Mouse (Mus musculus) hindbrain, embryonic 13.5 days (tissue): ENCODE data around the gene Il18. TPM values are rescaled to one million over a fixed set of nuclear protein-coding genes. Genes with fewer than 3 reads are reported as not detected.
A peak's percentile ranks its signal among the peaks of the same experiment; 100 is the strongest.

ENCODE experiments used
- ATAC-seq: fragments of 200-750 bp; cut with Nextera tagmentation; 2 replicates; pipeline ENCODE4 v1.8.0; 2017; ENCODE audit warnings: moderate TSS enrichment; ENCODE audit not compliant: low FRiP score
- H3K27ac ChIP-seq: fragments of 300-500 bp; sonication (generic); 2 replicates; pipeline ENCODE4 v1.5.1; 2015; ENCODE audit warnings: inconsistent platforms, mild to moderate bottlenecking, moderate library complexity
- H3K27me3 ChIP-seq: fragments of 300-500 bp; sonication (generic); 2 replicates; pipeline ENCODE4 v1.6.1; 2015; ENCODE audit warnings: mild to moderate bottlenecking, inconsistent platforms
- H3K36me3 ChIP-seq: fragments of 300-500 bp; sonication (generic); 2 replicates; pipeline ENCODE4 v1.6.1; 2015; ENCODE audit warnings: mild to moderate bottlenecking, inconsistent platforms
- H3K4me1 ChIP-seq: fragments of 300-500 bp; sonication (generic); replicated peaks from 2 replicates; pipeline ENCODE4 v1.6.1; 2015; ENCODE audit warnings: inconsistent platforms
- H3K4me2 ChIP-seq: fragments of 300-500 bp; sonication (generic); 2 replicates; pipeline ENCODE4 v1.6.1; 2015; ENCODE audit warnings: inconsistent platforms, mild to moderate bottlenecking, moderate library complexity
- H3K4me3 ChIP-seq: fragments of 300-500 bp; sonication (generic); 2 replicates; pipeline ENCODE4 v1.5.1; 2015; ENCODE audit warnings: mild to moderate bottlenecking, inconsistent platforms
- H3K9ac ChIP-seq: fragments of 300-500 bp; sonication (generic); 2 replicates; pipeline ENCODE4 v1.6.1; 2015; ENCODE audit warnings: mild to moderate bottlenecking, inconsistent platforms
- H3K9me3 ChIP-seq: fragments of 300-500 bp; sonication (generic); 2 replicates; pipeline ENCODE4 v1.6.1; 2016; ENCODE audit warnings: inconsistent platforms
- WGBS: fragments of 180-500 bp; shearing (Covaris S2); methylation state at CpG from one replicate; pipeline ENCODE4 v1.1.7; 2015; 5-methylcytosine and 5-hydroxymethylcytosine counted together
- polyA plus RNA-seq: library from polyadenylated mRNA; unstranded; fragments of >200 nt; fragmentation: Nextera tagmentation; extraction: Ambion mirVana; gene quantifications from 2 replicates; pipeline ENCODE4 v1.2.1, GENCODE M21; 2015

Gene Il18
- polyA plus RNA-seq, 1 experiment from 2014 or later: 17.9 TPM

DNA sequence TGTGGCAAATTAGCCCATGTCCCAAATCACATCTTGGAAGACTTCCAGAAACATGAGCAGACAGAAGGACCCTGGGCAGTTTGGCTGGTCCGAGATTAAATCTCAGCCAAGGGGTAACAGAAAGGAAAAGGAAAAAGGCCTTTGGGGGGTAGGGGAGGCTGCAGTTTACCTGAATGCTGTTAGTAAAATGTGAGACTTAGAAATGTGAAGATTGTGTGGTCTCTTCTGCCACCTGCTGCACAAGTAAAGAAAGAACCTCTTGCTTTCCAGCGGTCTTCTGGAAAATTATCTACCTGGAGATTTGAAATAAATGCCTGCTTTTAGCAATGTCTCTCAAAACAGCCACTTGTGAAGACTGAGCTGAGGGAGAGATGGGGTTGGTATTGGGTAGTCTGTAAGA, 23.7 kb upstream of the Il18 start:
- no peaks in the 10 kb centered on the region for H3K27me3 ChIP-seq
- H3K27ac ChIP-seq: peak overlapping the region; percentile 30; the same call in 1 of the 2 replicates
- ATAC-seq: no peak
- H3K36me3 ChIP-seq: no peaks in the 10 kb centered on the region
- no peaks in the 10 kb centered on the region for H3K9me3 ChIP-seq
- H3K9ac ChIP-seq: no peak overlapping the region
- H3K4me2 ChIP-seq: no peak overlapping the region
- 43% methylated on average over 2 of the region's 2 CpGs for WGBS
- H3K4me3 ChIP-seq: no peak overlapping the region
- H3K4me1 ChIP-seq: peaks cover 17% of the 10 kb centered on the region

DNA sequence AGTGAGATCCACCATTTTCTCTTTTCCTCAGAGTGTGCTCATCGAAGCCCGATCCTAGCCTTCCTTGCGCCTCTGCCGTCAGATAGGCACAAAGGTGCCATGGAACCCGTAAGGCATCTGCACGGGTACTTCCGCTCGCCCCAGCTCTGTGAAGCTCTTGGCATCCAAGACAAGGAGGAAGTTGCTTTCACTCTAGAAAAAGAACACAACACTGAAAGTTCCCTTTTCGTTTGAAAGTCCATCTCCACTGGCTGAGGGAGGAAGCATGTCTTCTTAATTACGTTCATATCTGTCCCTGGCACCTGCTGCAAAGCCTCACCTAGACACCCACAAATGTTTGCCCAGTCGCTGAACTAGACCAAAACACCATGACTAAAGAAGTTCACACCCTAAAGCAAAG, 21.3 kb upstream of the Il18 start:
- H3K4me1 ChIP-seq: no peaks in the 10 kb centered on the region
- H3K9me3 ChIP-seq: no peaks in the 10 kb centered on the region
- no peak for ATAC-seq
- H3K27me3 ChIP-seq: no peaks in the 10 kb centered on the region
- H3K9ac ChIP-seq: no peak overlapping the region
- no peak overlapping the region for H3K27ac ChIP-seq
- no peak overlapping the region for H3K4me2 ChIP-seq
- H3K36me3 ChIP-seq: no peaks in the 10 kb centered on the region
- no peak overlapping the region for H3K4me3 ChIP-seq
- 89% methylated on average over 11 of the region's 11 CpGs for WGBS

- H3K36me3 ChIP-seq: no peaks in the 10 kb centered on the region
- no peaks in the 10 kb centered on the region for H3K9me3 ChIP-seq
- H3K27ac ChIP-seq: no peak overlapping the region
- H3K4me1 ChIP-seq: no peaks in the 10 kb centered on the region
- no peaks in the 10 kb centered on the region for H3K27me3 ChIP-seq
- no peak overlapping the region for H3K4me2 ChIP-seq
- H3K4me3 ChIP-seq: no peak overlapping the region
- 87% methylated on average over 3 of the region's 3 CpGs for WGBS
- no peak overlapping the region for H3K9ac ChIP-seq
- no peak for ATAC-seq
Measured at GRCm38 (mm10) chr9:50533791-50534190, 20.8 kb upstream of the Il18 start.

DNA sequence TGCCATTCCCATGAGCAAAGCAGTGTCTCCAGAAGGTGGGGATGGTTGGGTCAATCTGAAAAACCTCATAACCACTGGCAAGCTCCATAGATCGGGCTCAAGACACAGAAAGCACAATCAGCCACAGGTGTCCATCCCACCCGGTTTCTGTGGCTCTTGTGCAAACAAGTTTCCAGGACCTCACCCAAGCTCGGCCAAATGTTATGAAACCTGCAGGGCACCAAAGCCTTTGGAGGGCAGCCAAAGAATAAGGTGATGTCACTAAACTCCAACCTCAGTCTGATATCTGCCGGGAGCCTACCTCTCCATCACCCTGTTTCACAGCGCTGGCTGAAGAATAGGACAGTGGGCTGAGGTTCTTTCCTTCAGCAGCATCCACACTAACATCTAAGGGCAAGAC, 18.7 kb upstream of the Il18 start:
- ATAC-seq: no peak
- Histone ChIP-seq H3K4me2 (no peak overlapping the region), H3K27ac (no peak overlapping the region), H3K9me3 (no peaks in the 10 kb centered on the region), H3K4me1 (no peaks in the 10 kb centered on the region), H3K36me3 (no peaks in the 10 kb centered on the region), H3K4me3 (no peak overlapping the region), H3K9ac (no peak overlapping the region), H3K27me3 (no peaks in the 10 kb centered on the region)
- 92% methylated on average over 5 of the region's 5 CpGs for WGBS

- 85% methylated on average over 7 of the region's 7 CpGs for WGBS
- H3K4me2 ChIP-seq: no peak overlapping the region
- H3K4me1 ChIP-seq: no peaks in the 10 kb centered on the region
- H3K36me3 ChIP-seq: no peaks in the 10 kb centered on the region
- H3K9ac ChIP-seq: no peak overlapping the region
- no peaks in the 10 kb centered on the region for H3K27me3 ChIP-seq
- no peak overlapping the region for H3K4me3 ChIP-seq
- ATAC-seq: no peak
- no peak overlapping the region for H3K27ac ChIP-seq
- no peaks in the 10 kb centered on the region for H3K9me3 ChIP-seq
Measured at GRCm38 (mm10) chr9:50536603-50537135, 18.0 kb upstream of the Il18 start.

DNA sequence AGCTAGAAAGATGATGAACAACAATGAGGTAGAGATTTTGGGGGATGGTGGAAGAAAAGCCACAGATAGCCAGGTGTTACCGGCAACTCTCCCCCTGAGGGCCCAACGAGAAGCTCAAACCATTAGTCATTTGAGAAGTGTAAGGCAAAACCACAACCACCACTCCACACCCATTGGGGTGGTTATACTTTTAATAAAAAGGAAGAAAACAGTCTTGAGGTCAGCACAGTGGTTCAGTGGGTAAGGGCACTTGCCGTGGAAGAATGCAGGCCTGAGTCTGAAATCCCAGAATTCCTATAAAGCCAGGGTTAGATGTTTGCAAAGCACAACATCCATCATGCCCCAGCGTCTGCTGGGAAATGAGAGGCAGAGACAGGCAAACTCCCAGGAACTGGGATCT, 17.3 kb upstream of the Il18 start:
- Histone ChIP-seq H3K9ac (no peak overlapping the region), H3K9me3 (no peaks in the 10 kb centered on the region), H3K4me3 (no peak overlapping the region), H3K4me2 (no peak overlapping the region), H3K27ac (no peak overlapping the region), H3K4me1 (no peaks in the 10 kb centered on the region), H3K27me3 (no peaks in the 10 kb centered on the region), H3K36me3 (no peaks in the 10 kb centered on the region)
- ATAC-seq: no peak
- WGBS: 85% methylated on average over 4 of the region's 4 CpGs

DNA sequence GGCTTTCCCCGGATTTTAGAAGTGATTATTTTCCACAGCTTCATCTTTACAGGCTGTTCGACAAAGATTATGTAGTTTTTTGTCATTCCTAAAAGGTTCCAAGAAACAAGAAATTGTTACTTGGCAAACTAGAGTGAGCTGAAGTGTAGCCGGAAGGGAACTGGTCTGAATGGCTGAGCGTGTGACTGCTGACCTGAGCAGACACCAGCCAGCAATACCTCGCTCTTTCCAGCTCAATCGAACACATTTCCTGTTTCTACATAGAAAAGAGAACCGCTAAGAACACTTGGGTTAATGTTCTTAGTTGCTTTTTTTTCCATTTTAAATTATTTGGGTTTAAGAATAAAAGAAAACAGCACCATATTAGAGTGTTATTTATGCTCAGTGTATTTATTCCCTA, 14.5 kb upstream of the Il18 start:
- ATAC-seq: no peak

DNA sequence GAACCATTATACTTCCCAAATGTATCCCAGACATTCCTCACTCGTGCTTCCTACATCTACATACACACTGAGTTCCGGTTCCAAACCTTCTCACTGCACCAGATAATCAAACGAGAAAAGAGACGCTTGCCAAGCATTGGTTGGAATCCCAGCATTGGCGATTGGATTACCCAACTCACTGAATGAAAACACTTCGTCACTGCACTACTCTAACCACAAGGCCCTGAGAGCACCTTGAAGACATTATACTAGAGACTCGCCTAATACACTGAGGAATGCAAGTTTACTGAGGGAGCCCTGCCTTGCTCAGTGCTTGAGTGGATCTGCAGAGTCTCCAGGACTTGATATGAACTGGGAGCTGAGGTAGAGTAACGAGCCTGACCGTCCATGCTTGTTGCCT, 12.2 kb upstream of the Il18 start:
- no peaks in the 10 kb centered on the region for H3K27me3 ChIP-seq
- 79% methylated on average over 9 of the region's 9 CpGs for WGBS
- no peak overlapping the region for H3K27ac ChIP-seq
- H3K36me3 ChIP-seq: no peaks in the 10 kb centered on the region
- no peak overlapping the region for H3K4me3 ChIP-seq
- no peak overlapping the region for H3K4me2 ChIP-seq
- ATAC-seq: no peak
- H3K4me1 ChIP-seq: no peaks in the 10 kb centered on the region
- no peaks in the 10 kb centered on the region for H3K9me3 ChIP-seq
- H3K9ac ChIP-seq: no peak overlapping the region

More for the DNA sequence above, 14.5 kb upstream of the Il18 start:
- Histone ChIP-seq H3K4me2 (no peak overlapping the region), H3K9ac (no peak overlapping the region), H3K27me3 (no peaks in the 10 kb centered on the region), H3K4me1 (no peaks in the 10 kb centered on the region), H3K9me3 (no peaks in the 10 kb centered on the region), H3K4me3 (no peak overlapping the region), H3K27ac (no peak overlapping the region), H3K36me3 (no peaks in the 10 kb centered on the region)
- WGBS: 79% methylated on average over 7 of the region's 7 CpGs

GRCm38 (mm10) chr9:50547859-50548478, 6.7 kb upstream of the Il18 start:
- Histone ChIP-seq H3K27ac (no peak overlapping the region), H3K4me1 (no peaks in the 10 kb centered on the region), H3K9ac (no peak overlapping the region), H3K9me3 (no peaks in the 10 kb centered on the region), H3K27me3 (no peaks in the 10 kb centered on the region), H3K4me2 (no peak overlapping the region), H3K4me3 (no peak overlapping the region), H3K36me3 (no peaks in the 10 kb centered on the region)
- WGBS: 69% methylated on average over 5 of the region's 5 CpGs
- no peak for ATAC-seq

DNA sequence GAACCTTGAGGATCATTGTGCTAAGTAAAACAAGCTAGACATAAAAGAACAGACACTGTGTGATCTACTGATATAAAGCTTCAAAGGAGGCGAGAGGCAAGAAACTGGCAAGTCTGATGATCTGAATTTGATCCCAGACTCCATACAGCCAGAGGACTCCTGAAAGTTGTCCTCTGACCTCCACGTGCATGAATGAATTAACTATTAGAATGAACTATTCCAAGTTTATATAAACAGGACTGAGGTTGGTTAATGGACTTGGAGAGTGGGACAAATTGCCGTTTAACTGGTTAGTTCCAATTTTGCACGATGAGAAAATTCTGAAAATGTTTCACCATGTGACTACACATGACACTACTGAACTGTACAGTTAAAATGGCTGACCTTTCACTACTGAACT, 5.7 kb upstream of the Il18 start:
- WGBS: 80% methylated on average over 4 of the region's 4 CpGs
- no peak for ATAC-seq

DNA sequence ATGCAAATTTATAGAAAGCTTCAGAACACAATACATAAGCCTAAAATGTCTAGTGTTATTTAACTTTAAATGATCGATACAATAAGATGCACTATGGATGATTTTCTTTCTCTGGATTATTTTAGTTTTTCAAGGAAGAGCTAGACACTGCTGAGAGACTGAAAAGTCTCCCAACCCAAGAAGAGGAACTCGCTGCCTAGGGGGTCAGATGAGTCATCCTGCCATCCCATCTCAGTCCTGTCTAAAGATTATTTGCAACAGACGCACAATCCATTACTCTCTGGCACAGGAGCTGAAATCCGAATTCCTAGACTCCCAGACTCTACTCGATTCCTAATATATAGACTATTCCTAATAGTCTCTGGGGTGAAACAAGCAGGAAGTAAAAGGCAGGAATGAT, 2.4 kb upstream of the Il18 start:
- Histone ChIP-seq H3K9ac (no peak overlapping the region), H3K9me3 (no peaks in the 10 kb centered on the region), H3K36me3 (no peaks in the 10 kb centered on the region), H3K4me1 (peaks cover 15% of the 10 kb centered on the region; the same call in 1 of the 2 replicates), H3K27ac (no peak overlapping the region), H3K4me2 (no peak overlapping the region), H3K27me3 (no peaks in the 10 kb centered on the region), H3K4me3 (no peak overlapping the region)
- no peak for ATAC-seq
- 88% methylated on average over 5 of the region's 5 CpGs for WGBS

More for the DNA sequence above, 5.7 kb upstream of the Il18 start:
- Histone ChIP-seq H3K9me3 (no peaks in the 10 kb centered on the region), H3K27me3 (no peaks in the 10 kb centered on the region), H3K36me3 (no peaks in the 10 kb centered on the region), H3K9ac (no peak overlapping the region), H3K27ac (no peak overlapping the region), H3K4me3 (no peak overlapping the region), H3K4me1 (no peaks in the 10 kb centered on the region; the same call in 1 of the 2 replicates), H3K4me2 (no peak overlapping the region)

- no peaks in the 10 kb centered on the region for H3K36me3 ChIP-seq
- no peaks in the 10 kb centered on the region for H3K27me3 ChIP-seq
- no peak overlapping the region for H3K9ac ChIP-seq
- no peak overlapping the region for H3K4me3 ChIP-seq
- no peak overlapping the region for H3K4me2 ChIP-seq
- WGBS: 78% methylated on average over 2 of the region's 2 CpGs
- no peak overlapping the region for H3K27ac ChIP-seq
- H3K9me3 ChIP-seq: no peaks in the 10 kb centered on the region
- H3K4me1 ChIP-seq: peaks cover 15% of the 10 kb centered on the region; the same call in 1 of the 2 replicates
- ATAC-seq: no peak
Measured at GRCm38 (mm10) chr9:50553547-50553946, 1.1 kb upstream of the Il18 start.

DNA sequence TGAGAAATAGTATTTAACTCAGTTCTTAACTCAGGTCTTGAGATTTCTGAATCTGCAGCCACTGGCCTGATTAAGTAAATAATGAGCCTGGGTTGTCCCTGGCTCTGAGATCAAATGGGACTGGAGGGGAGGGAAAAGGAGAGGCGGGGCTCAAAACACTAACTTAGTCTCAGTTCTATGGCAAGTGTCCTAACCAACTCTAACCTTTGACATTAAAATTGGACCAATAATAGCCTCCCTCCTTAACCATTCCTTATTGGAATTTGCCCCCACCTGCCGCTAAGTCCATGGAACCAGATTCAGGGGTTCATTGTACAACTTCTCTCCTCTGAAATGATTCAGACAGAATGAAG, 443 bp downstream of the Il18 start, which contains the start of gene Bco2:
Gene Bco2, minus strand, starts transcription at position 88 of the 353 bp plus-strand sequence.
- ATAC-seq: peak; percentile 65; the same call in 1 of the 2 replicates

More for the DNA sequence above, 443 bp downstream of the Il18 start, which contains the start of gene Bco2:
- Histone ChIP-seq H3K9ac (peak within 1 kb of the TSS; percentile 56), H3K27me3 (no peaks in the 10 kb centered on the region), H3K27ac (peak within 1 kb of the TSS; percentile 83), H3K4me3 (peak within 1 kb of the TSS; percentile 24), H3K36me3 (no peaks in the 10 kb centered on the region), H3K4me1 (peaks cover 15% of the 10 kb centered on the region; the same call in 1 of the 2 replicates), H3K4me2 (peak within 1 kb of the TSS; percentile 48), H3K9me3 (no peaks in the 10 kb centered on the region)
- 41% methylated on average over 2 of the region's 2 CpGs for WGBS
